Mouse (Mus musculus) hindbrain, embryonic 11.5 days (tissue): ENCODE data around the gene Tfip11. TPM values are rescaled to one million over a fixed set of nuclear protein-coding genes. Genes with fewer than 3 reads are reported as not detected.

ENCODE experiments used
- ATAC-seq: fragments of 200-750 bp; cut with Nextera tagmentation; 2 replicates; pipeline ENCODE4 v1.8.0; 2017; ENCODE audit warnings: mild to moderate bottlenecking, moderate TSS enrichment, moderate library complexity; ENCODE audit not compliant: low FRiP score
- DNase-seq: peaks from one replicate; pipeline ENCODE4 v3.0.0-alpha.2; 2015; ENCODE audit warnings: low spot score
- H3K27ac ChIP-seq: fragments of 300-500 bp; sonication (generic); 2 replicates; pipeline ENCODE4 v1.5.1; 2014; ENCODE audit warnings: mild to moderate bottlenecking, low read depth, low read length
- H3K27me3 ChIP-seq: fragments of 300-500 bp; sonication (generic); 2 replicates; pipeline ENCODE4 v1.6.1; 2014; ENCODE audit warnings: mild to moderate bottlenecking, low read length, moderate library complexity, mixed read lengths; ENCODE audit not compliant: control insufficient read depth, insufficient read depth
- H3K36me3 ChIP-seq: fragments of 300-500 bp; sonication (generic); 2 replicates; pipeline ENCODE4 v1.6.1; 2014; ENCODE audit warnings: mild to moderate bottlenecking, low read length, moderate library complexity, mixed read lengths; ENCODE audit not compliant: control insufficient read depth, insufficient read depth
- H3K4me1 ChIP-seq: fragments of 300-500 bp; sonication (generic); replicated peaks from 2 replicates; pipeline ENCODE4 v1.6.1; 2014; ENCODE audit warnings: low read length, mixed read lengths; ENCODE audit not compliant: control insufficient read depth, insufficient read depth
- H3K4me2 ChIP-seq: fragments of 300-500 bp; sonication (generic); replicated peaks from 2 replicates; pipeline ENCODE4 v1.6.1; 2014; ENCODE audit warnings: mild to moderate bottlenecking, low read depth, low read length
- H3K4me3 ChIP-seq: fragments of 300-500 bp; sonication (generic); 2 replicates; pipeline ENCODE4 v1.5.1; 2014; ENCODE audit warnings: low read depth, low read length
- H3K9ac ChIP-seq: fragments of 300-500 bp; sonication (generic); 2 replicates; pipeline ENCODE4 v1.6.1; 2014; ENCODE audit warnings: low read depth, low read length
- H3K9me3 ChIP-seq: fragments of 300-500 bp; sonication (generic); 2 replicates; pipeline ENCODE4 v1.6.1; 2016; ENCODE audit warnings: low read length; ENCODE audit not compliant: control insufficient read depth
- WGBS: fragments of 180-500 bp; shearing (Covaris S2); extraction: QIAGEN DNeasy Blood & Tissue Kit; methylation state at CpG from one replicate; pipeline ENCODE4 v1.1.7; 2014; 5-methylcytosine and 5-hydroxymethylcytosine counted together
- polyA plus RNA-seq: library from polyadenylated mRNA; unstranded; fragments of >200 nt; fragmentation: Nextera tagmentation; extraction: Ambion mirVana; gene quantifications from 2 replicates; pipeline ENCODE4 v1.2.1, GENCODE M21; 2014

Tfip11 gene
- polyA plus RNA-seq, 1 experiment from 2014 or later, result 17.6 TPM

DNA sequence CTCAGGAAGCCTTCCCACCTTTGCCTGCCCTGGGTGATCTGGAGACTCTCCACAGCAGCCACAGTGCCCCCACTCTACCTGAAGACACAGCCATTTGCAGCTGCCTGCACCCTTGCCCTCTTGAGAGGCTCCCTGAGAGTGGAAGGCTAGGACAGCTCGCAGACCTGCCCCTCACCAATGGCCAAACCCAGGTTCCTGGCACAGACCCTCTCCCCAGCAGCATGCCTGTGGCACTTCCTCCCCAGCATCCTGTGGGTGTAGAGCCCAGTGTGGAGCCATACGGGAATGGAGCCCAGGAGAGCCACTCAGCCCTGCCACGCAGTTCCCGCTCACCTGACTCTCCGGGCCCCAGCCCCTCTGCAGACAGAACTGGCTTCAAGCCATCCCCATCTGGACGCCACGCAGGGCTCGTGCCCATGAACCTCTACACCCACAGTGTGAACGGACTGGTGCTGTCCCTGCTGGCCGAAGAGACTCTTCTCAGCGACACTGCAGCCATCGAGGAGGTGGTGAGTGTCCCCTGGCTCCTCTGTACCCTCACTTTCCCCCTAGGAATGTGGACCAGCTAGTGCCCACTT is 44.2 kb downstream of the Tfip11 start:
- H3K4me1 ChIP-seq, result peaks cover 9% of the 10 kb centered on the region; the same call in 1 of the 2 replicates
- no peak overlapping the region for H3K27ac ChIP-seq
- no peak overlapping the region for H3K9ac ChIP-seq
- DNase-seq (no peak), ATAC-seq (no peak)
- no peaks in the 10 kb centered on the region for H3K36me3 ChIP-seq
- no peaks in the 10 kb centered on the region for H3K27me3 ChIP-seq
- no peak overlapping the region for H3K4me2 ChIP-seq
- 94% methylated on average over 12 of the region's 12 CpGs for WGBS
- H3K9me3 ChIP-seq, result no peaks in the 10 kb centered on the region
- H3K4me3 ChIP-seq, result no peak overlapping the region

- no peak overlapping the region for H3K9ac ChIP-seq
These were observed 45.8 kb downstream of the Tfip11 start for GRCm38 (mm10) chr5:112371933-112372332.

DNA sequence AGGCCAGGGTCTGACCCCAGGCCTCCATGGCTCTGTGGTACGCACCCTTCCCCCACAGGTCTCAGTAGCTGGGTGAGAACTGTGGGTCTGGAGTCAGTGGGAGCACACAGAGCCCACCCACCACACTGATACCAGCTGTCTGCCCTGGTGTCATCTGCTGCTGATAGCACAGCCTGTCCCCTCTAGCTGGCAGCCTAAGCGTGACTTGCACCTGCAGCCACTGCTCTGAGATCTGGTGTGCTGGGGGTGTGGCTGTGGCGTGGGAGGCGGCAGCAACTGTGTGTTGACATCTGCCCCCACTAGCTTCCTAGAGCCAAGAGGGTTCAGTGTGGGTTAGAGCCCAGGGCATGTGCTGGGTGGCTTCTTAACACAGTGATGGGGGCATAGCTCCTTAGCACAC is 50.0 kb downstream of the Tfip11 start:
- peaks cover 5% of the 10 kb centered on the region; the same call in 1 of the 2 replicates for H3K4me1 ChIP-seq
- H3K27me3 ChIP-seq, result no peaks in the 10 kb centered on the region
- no peak for DNase-seq
- 89% methylated on average over 4 of the region's 4 CpGs for WGBS
- H3K36me3 ChIP-seq, result no peaks in the 10 kb centered on the region
- no peak overlapping the region for H3K27ac ChIP-seq
- H3K4me2 ChIP-seq, result no peak overlapping the region
- no peak overlapping the region for H3K4me3 ChIP-seq
- no peaks in the 10 kb centered on the region for H3K9me3 ChIP-seq
- no peak for ATAC-seq
- H3K9ac ChIP-seq, result no peak overlapping the region

More at GRCm38 (mm10) chr5:112371933-112372332, 45.8 kb downstream of the Tfip11 start:
- 27% methylated on average over 7 of the region's 7 CpGs for WGBS
- H3K4me3 ChIP-seq, result no peak overlapping the region
- H3K36me3 ChIP-seq, result no peaks in the 10 kb centered on the region
- ATAC-seq, result peak; percentile 78
- peaks cover 9% of the 10 kb centered on the region; the same call in 1 of the 2 replicates for H3K4me1 ChIP-seq
- H3K9me3 ChIP-seq, result no peaks in the 10 kb centered on the region
- peak; percentile 72 for DNase-seq
- no peaks in the 10 kb centered on the region for H3K27me3 ChIP-seq
- peak overlapping the region; percentile 53 for H3K27ac ChIP-seq
- H3K4me2 ChIP-seq, result no peak overlapping the region

- no peak overlapping the region for H3K9ac ChIP-seq
- H3K36me3 ChIP-seq, result no peaks in the 10 kb centered on the region
- no peaks in the 10 kb centered on the region for H3K27me3 ChIP-seq
- WGBS, result 95% methylated on average over 1 of the region's 1 CpGs
- H3K27ac ChIP-seq, result no peak overlapping the region
- no peak overlapping the region for H3K4me3 ChIP-seq
- no peaks in the 10 kb centered on the region for H3K9me3 ChIP-seq
- no peak for DNase-seq
- H3K4me2 ChIP-seq, result no peak overlapping the region
- H3K4me1 ChIP-seq, result peaks cover 2% of the 10 kb centered on the region; the same call in 1 of the 2 replicates
- ATAC-seq, result no peak
These were observed 51.2 kb downstream of the Tfip11 start for GRCm38 (mm10) chr5:112377380-112377779.

DNA sequence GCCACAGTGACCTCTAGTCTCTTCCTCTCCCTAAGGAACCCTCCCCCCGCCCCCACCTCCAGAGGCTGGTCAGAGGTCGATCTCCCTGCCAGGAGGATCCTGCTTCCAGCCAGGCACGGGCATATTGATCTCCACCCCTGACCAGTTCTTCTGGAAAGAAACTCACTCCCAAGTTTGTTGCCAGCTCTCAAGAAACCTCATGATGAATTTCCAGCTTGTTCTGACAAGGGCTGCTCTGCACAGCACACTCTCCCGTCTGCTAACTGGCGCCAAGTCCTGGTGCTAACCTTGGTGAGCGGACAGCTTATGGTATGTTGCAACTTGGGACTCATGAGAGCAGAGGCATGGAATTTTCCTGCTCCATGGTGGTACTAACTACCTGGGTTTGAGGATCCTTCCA is 52.6 kb downstream of the Tfip11 start:
- 81% methylated on average over 6 of the region's 6 CpGs for WGBS
- no peak for DNase-seq
- H3K27ac ChIP-seq, result no peak overlapping the region
- H3K27me3 ChIP-seq, result no peaks in the 10 kb centered on the region
- no peaks in the 10 kb centered on the region; the same call in 1 of the 2 replicates for H3K4me1 ChIP-seq
- H3K9ac ChIP-seq, result no peak overlapping the region
- H3K9me3 ChIP-seq, result no peaks in the 10 kb centered on the region
- no peak overlapping the region for H3K4me3 ChIP-seq
- no peak overlapping the region for H3K4me2 ChIP-seq
- ATAC-seq, result no peak
- H3K36me3 ChIP-seq, result no peaks in the 10 kb centered on the region

- Histone ChIP-seq H3K4me3 (no peak overlapping the region), H3K27me3 (no peaks in the 10 kb centered on the region), H3K4me2 (no peak overlapping the region), H3K27ac (no peak overlapping the region), H3K9ac (no peak overlapping the region), H3K4me1 (no peaks in the 10 kb centered on the region; the same call in 1 of the 2 replicates), H3K36me3 (no peaks in the 10 kb centered on the region; the same call in 1 of the 2 replicates), H3K9me3 (no peaks in the 10 kb centered on the region)
- WGBS, result 86% methylated on average over 11 of the region's 11 CpGs
- ATAC-seq, result no peak
- no peak for DNase-seq
These were observed 55.0 kb downstream of the Tfip11 start for GRCm38 (mm10) chr5:112381154-112381553.

DNA sequence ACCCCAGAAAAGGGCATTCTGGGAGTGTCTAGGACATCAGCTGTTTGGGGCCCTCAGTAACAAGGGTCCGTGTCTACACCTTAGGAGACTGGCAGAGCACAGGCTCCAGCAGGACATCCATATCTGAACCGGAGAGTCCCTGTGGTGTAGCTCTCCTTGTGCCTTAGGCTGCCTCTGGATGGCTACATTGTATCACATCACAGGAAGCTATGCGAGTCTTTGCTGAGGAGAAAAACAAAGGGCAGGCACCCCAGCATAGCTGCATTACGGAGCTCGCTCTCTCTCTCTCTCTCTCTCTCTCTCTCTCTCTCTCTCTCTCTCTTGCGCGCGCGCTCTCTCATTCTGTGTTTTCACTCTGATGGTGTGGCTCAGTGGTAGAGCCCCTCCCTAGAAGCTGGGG is 55.9 kb downstream of the Tfip11 start:
- 64% methylated on average over 9 of the region's 9 CpGs for WGBS
- peak overlapping the region; percentile 3; the same call in 1 of the 2 replicates for H3K27ac ChIP-seq

DNA sequence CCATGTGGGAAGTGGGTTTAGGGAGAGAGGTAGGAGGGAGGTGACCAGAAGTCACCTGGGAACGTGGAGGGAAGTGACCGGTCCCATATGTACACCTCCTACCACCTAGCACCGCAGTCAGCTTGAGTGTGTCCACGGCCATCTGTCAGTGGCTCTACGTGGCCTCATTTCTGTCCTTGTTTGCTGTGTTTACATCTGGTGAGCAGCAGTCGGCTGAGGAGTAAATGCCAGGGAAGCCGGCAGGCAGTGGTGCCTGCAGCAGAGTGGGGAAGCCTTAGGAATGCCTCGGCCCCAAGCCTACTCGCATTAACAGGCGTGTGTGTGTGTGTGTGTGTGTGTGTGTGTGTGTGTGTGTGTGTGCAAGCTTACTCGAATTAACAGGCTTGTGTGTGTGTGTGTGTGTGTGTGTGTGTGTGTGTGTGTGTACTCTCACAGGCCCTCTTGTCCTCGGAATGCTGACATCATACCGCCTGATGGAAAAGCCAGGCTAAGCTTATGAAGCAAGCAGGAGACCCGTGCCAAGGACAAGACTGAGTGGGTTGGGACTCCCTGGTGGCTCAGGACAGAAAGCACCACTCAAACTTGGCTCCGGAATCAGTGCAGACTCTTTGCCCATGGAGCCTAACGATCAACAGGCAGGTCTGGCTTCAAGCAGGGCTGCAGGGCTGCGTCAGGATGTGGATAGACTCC is 56.6 kb downstream of the Tfip11 start:
- no peak for ATAC-seq
- H3K27ac ChIP-seq, result no peak overlapping the region; the same call in 1 of the 2 replicates
- DNase-seq, result no peak
- H3K9me3 ChIP-seq, result no peaks in the 10 kb centered on the region
- no peak overlapping the region for H3K4me3 ChIP-seq
- H3K27me3 ChIP-seq, result no peaks in the 10 kb centered on the region
- no peaks in the 10 kb centered on the region for H3K4me1 ChIP-seq
- WGBS, result 71% methylated on average over 17 of the region's 17 CpGs
- no peak overlapping the region for H3K9ac ChIP-seq
- H3K36me3 ChIP-seq, result no peaks in the 10 kb centered on the region; the same call in 1 of the 2 replicates
- no peak overlapping the region for H3K4me2 ChIP-seq

More for the DNA sequence above, 55.9 kb downstream of the Tfip11 start:
- no peak for DNase-seq
- no peaks in the 10 kb centered on the region for H3K9me3 ChIP-seq
- H3K4me2 ChIP-seq, result no peak overlapping the region
- H3K4me3 ChIP-seq, result no peak overlapping the region
- no peaks in the 10 kb centered on the region for H3K4me1 ChIP-seq
- ATAC-seq, result no peak
- H3K9ac ChIP-seq, result no peak overlapping the region
- H3K27me3 ChIP-seq, result no peaks in the 10 kb centered on the region
- no peaks in the 10 kb centered on the region; the same call in 1 of the 2 replicates for H3K36me3 ChIP-seq
